Mouse (Mus musculus) lung, embryonic 15.5 days (tissue): Measurements from ENCODE around the gene Nfam1. TPM values are rescaled to one million over a fixed set of nuclear protein-coding genes. Genes with fewer than 3 reads are reported as not detected.
"Not testable (repeated sequence)": the region's sequence is repeated elsewhere in the genome, so short reads cannot be mapped to it uniquely, and the experiment has no call there.

ENCODE experiments used
- ATAC-seq: fragments of 200-750 bp; cut with Nextera tagmentation; 2 replicates; pipeline ENCODE4 v1.8.0; 2017; ENCODE audit warnings: moderate number of reproducible peaks, borderline replicate concordance; ENCODE audit not compliant: low FRiP score, low TSS enrichment; ENCODE audit errors: extremely low read depth
- H3K27ac ChIP-seq: fragments of 300-500 bp; sonication (generic); 2 replicates; pipeline ENCODE4 v1.5.1; 2015; ENCODE audit warnings: moderate library complexity, mild to moderate bottlenecking, inconsistent platforms
- H3K27me3 ChIP-seq: fragments of 300-500 bp; sonication (generic); 2 replicates; pipeline ENCODE4 v1.6.1; 2015; ENCODE audit warnings: inconsistent platforms
- H3K36me3 ChIP-seq: fragments of 300-500 bp; sonication (generic); 2 replicates; pipeline ENCODE4 v1.6.1; 2015; ENCODE audit warnings: inconsistent platforms
- H3K4me1 ChIP-seq: fragments of 300-500 bp; sonication (generic); 2 replicates; pipeline ENCODE4 v1.6.1; 2015; ENCODE audit warnings: inconsistent platforms
- H3K4me2 ChIP-seq: fragments of 300-500 bp; sonication (generic); 2 replicates; pipeline ENCODE4 v1.6.1; 2015; ENCODE audit warnings: inconsistent platforms, mild to moderate bottlenecking, moderate library complexity
- H3K4me3 ChIP-seq: fragments of 300-500 bp; sonication (generic); 2 replicates; pipeline ENCODE4 v1.5.1; 2015; ENCODE audit warnings: mild to moderate bottlenecking, inconsistent platforms
- H3K9ac ChIP-seq: fragments of 300-500 bp; sonication (generic); 2 replicates; pipeline ENCODE4 v1.6.1; 2015; ENCODE audit warnings: inconsistent platforms
- H3K9me3 ChIP-seq: fragments of 300-500 bp; sonication (generic); 2 replicates; pipeline ENCODE4 v1.6.1; 2016; ENCODE audit warnings: inconsistent platforms
- WGBS: fragments of 180-500 bp; shearing (Covaris S2); methylation state at CpG from one replicate; pipeline ENCODE4 v1.1.7; 2015; 5-methylcytosine and 5-hydroxymethylcytosine counted together
- polyA plus RNA-seq: library from polyadenylated mRNA; unstranded; fragments of >200 nt; fragmentation: Nextera tagmentation; extraction: Ambion mirVana; gene quantifications from 2 replicates; pipeline ENCODE4 v1.2.1, GENCODE M21; 2015

Nfam1 gene
- polyA plus RNA-seq, result 3.5 and 3.8 TPM in 2 replicates

GRCm38 (mm10) chr15:83032981-83033541, at the start of gene Nfam1:
Gene Nfam1 (minus strand): TSS chr15:83033306.
- peak within 1 kb of the TSS; percentile 10 for H3K4me2 ChIP-seq
- WGBS, result 37% methylated on average over 17 of the region's 17 CpGs
- H3K27ac ChIP-seq, result no peak within 1 kb of the TSS

DNA sequence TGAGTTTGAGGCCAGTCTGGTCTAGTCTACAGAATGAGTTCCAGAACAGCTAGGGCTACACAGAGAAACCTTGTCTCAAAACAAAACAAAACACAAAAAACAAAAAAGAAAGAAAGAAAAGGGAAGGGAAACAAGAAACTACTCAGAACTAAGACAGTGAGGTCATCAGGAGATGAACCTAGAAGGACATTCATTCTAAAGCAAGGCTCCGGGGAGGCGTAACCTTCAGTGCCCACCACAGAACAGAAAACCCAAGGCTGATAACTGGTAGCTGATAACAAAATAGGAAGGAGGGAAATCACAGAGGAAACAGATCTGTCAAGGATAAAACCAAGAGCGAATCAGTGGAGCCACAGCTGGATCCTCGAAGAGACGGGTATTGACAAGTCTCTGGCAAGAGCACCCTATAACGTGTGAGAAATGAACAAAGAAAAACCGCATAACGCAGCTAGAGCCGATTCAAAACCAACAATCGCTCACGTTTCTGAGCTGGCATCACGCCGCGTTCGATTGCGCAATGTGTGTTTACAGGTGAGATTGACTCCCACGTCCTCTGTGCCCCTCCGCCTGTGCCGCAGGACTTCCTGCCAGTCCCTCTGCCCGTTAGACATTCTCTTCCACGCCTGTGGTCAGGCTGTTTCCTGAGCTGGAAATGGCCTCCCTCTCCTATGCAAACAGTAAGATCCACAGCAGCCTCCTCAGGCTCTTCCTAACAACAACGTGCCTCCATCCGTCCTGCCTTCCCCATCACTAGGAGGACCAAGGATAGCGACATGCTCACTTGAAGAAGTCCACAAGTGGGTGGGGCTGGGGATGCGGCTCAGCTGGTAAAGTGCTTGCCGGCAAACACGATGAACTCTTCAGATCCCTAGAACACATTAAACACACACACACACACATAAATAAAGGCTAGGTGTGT, 42.8 kb upstream of the Nfam1 start:
- Histone ChIP-seq H3K9ac (no peak overlapping the region), H3K27ac (no peak overlapping the region), H3K4me1 (peaks cover 15% of the 10 kb centered on the region), H3K4me3 (no peak overlapping the region), H3K27me3 (no peaks in the 10 kb centered on the region), H3K4me2 (peak overlapping the region; percentile 34; the same call in 1 of the 2 replicates), H3K36me3 (no peaks in the 10 kb centered on the region), H3K9me3 (no peaks in the 10 kb centered on the region)
- ATAC-seq, result no peak
- WGBS, result 33% methylated on average over 27 of the region's 27 CpGs

More at GRCm38 (mm10) chr15:83032981-83033541, at the start of gene Nfam1:
- H3K9me3 ChIP-seq, result no peaks in the 10 kb centered on the region
- 0 out of 2 replicates have a peak, but pooled peaks cover 21% of the 10 kb centered on the region for H3K27me3 ChIP-seq
- no peak within 1 kb of the TSS for H3K9ac ChIP-seq
- H3K4me3 ChIP-seq, result peak within 1 kb of the TSS; percentile 2; the same call in 1 of the 2 replicates
- ATAC-seq, result no peak
- no peaks in the 10 kb centered on the region for H3K36me3 ChIP-seq
- H3K4me1 ChIP-seq, result peaks cover 46% of the 10 kb centered on the region

GRCm38 (mm10) chr15:83074179-83074578, 41.1 kb upstream of the Nfam1 start:
- no peak overlapping the region for H3K27ac ChIP-seq
- H3K27me3 ChIP-seq, result no peaks in the 10 kb centered on the region
- no peaks in the 10 kb centered on the region for H3K36me3 ChIP-seq
- H3K4me3 ChIP-seq, result no peak overlapping the region
- ATAC-seq, result no peak
- H3K9me3 ChIP-seq, result no peaks in the 10 kb centered on the region
- peaks cover 21% of the 10 kb centered on the region for H3K4me1 ChIP-seq
- no peak overlapping the region for H3K9ac ChIP-seq
- H3K4me2 ChIP-seq, result no peak overlapping the region
- WGBS, result 74% methylated on average over 4 of the region's 4 CpGs

- Histone ChIP-seq H3K36me3 (no peaks in the 10 kb centered on the region), H3K27ac (no peak overlapping the region), H3K9ac (no peak overlapping the region), H3K4me3 (no peak overlapping the region), H3K9me3 (no peaks in the 10 kb centered on the region), H3K4me1 (peaks cover 21% of the 10 kb centered on the region), H3K27me3 (no peaks in the 10 kb centered on the region), H3K4me2 (no peak overlapping the region)
- ATAC-seq, result no peak
- WGBS, result 81% methylated on average over 5 of the region's 5 CpGs
These were observed 38.6 kb upstream of the Nfam1 start for GRCm38 (mm10) chr15:83071752-83072151.

GRCm38 (mm10) chr15:83070942-83071341, 37.8 kb upstream of the Nfam1 start:
- ATAC-seq, result peak; percentile 84
- peaks cover 18% of the 10 kb centered on the region for H3K4me1 ChIP-seq
- H3K4me3 ChIP-seq, result no peak overlapping the region
- H3K27ac ChIP-seq, result peak overlapping the region; percentile 62
- no peak overlapping the region for H3K4me2 ChIP-seq
- WGBS, result 13% methylated on average over 3 of the region's 3 CpGs
- no peaks in the 10 kb centered on the region for H3K27me3 ChIP-seq
- no peak overlapping the region for H3K9ac ChIP-seq
- H3K36me3 ChIP-seq, result no peaks in the 10 kb centered on the region
- no peaks in the 10 kb centered on the region for H3K9me3 ChIP-seq

- no peak overlapping the region for H3K4me2 ChIP-seq
- no peaks in the 10 kb centered on the region for H3K9me3 ChIP-seq
- no peaks in the 10 kb centered on the region for H3K27me3 ChIP-seq
- H3K4me3 ChIP-seq, result no peak overlapping the region
- no peaks in the 10 kb centered on the region for H3K36me3 ChIP-seq
- H3K27ac ChIP-seq, result no peak overlapping the region
- WGBS, result 90% methylated on average over 5 of the region's 5 CpGs
- H3K4me1 ChIP-seq, result peaks cover 13% of the 10 kb centered on the region
- H3K9ac ChIP-seq, result no peak overlapping the region
- ATAC-seq, result no peak
These were observed 35.2 kb upstream of the Nfam1 start for GRCm38 (mm10) chr15:83068270-83068669.

- Histone ChIP-seq H3K27me3 (no peaks in the 10 kb centered on the region), H3K4me3 (no peak overlapping the region), H3K4me1 (peaks cover 3% of the 10 kb centered on the region), H3K9ac (no peak overlapping the region), H3K27ac (no peak overlapping the region), H3K9me3 (no peaks in the 10 kb centered on the region), H3K36me3 (no peaks in the 10 kb centered on the region), H3K4me2 (no peak overlapping the region)
- ATAC-seq, result 0 out of 2 replicates have a peak, but pooled peaks have one; percentile 16
- 32% methylated on average over 4 of the region's 4 CpGs for WGBS
These were observed 32.4 kb upstream of the Nfam1 start for GRCm38 (mm10) chr15:83065543-83065942.

DNA sequence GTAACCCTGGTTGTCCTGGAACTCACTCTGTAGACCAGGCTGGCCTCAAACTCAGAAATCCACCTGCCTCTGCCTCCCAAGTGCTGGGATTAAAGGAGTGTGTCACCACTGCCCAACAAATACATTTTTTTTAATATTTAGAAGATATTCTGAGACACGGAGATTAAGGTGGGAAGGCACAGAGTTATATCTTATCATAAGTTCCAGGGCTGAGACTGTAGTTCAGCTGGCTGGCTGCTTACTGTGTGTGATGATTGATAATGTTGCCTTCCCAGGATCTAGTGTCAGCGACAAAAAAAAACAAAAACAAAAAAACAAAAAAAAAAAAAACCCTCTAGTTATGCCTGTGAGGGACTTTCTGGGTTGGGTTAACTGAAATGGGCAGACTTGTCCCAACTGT, 29.5 kb upstream of the Nfam1 start:
- H3K36me3 ChIP-seq, H3K9me3 ChIP-seq, H3K9ac ChIP-seq, H3K4me3 ChIP-seq, H3K4me1 ChIP-seq, ATAC-seq, H3K27ac ChIP-seq, H3K4me2 ChIP-seq, H3K27me3 ChIP-seq: not testable (repeated sequence)
- WGBS, result 91% methylated on average over 2 of the region's 2 CpGs

DNA sequence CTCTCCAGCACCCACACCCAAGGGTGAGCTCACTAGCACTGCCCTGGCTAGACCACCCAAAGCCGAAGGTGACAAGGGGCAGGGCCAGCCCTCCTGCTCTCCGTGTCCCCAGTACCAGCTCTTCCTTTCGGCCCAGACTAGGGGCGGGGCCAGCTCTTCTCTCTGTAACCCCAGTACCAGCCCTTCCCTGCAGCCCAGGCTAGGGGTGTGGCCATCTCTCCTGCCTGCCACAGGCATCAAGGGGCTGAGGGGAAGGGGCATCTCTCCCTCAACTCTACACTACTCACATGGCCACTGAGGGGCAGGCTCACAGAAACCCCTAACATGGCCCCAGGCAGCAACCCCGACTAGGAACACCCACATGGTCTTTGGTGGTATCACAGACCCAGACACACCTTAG, 28.6 kb upstream of the Nfam1 start:
- 21% methylated on average over 5 of the region's 5 CpGs for WGBS
- Histone ChIP-seq H3K27me3 (0 out of 2 replicates have a peak, but pooled peaks cover 3% of the 10 kb centered on the region), H3K4me2 (no peak overlapping the region), H3K27ac (no peak overlapping the region), H3K4me1 (peaks cover 4% of the 10 kb centered on the region), H3K36me3 (no peaks in the 10 kb centered on the region), H3K4me3 (no peak overlapping the region), H3K9me3 (no peaks in the 10 kb centered on the region), H3K9ac (no peak overlapping the region)
- ATAC-seq, result peak; percentile 37; the same call in 1 of the 2 replicates

DNA sequence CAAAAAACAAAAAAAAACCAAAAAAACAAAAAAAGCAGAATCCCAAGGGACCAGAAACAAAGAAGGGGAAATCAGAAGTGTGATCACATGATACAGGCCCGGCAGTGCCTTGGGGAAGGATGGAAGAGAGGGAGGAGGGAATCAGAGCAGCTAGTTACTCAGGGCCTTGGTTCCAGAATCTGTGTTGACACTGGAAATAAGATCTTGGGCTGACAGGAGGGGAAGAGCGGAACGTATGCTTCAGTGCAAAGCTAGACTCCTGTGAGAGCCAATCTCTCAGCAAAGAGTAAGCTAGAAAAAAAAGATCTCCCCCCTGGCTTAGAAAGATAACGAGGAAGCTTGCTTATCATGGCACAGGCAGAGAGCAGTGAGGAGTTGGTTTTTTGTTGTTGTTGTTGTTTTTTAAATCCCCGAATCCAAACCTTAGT, 26.1 kb upstream of the Nfam1 start:
- Histone ChIP-seq H3K27me3 (0 out of 2 replicates have a peak, but pooled peaks cover 7% of the 10 kb centered on the region), H3K36me3 (no peaks in the 10 kb centered on the region), H3K9ac (no peak overlapping the region), H3K4me2 (no peak overlapping the region), H3K9me3 (no peaks in the 10 kb centered on the region), H3K4me3 (no peak overlapping the region), H3K4me1 (peaks cover 11% of the 10 kb centered on the region), H3K27ac (no peak overlapping the region)
- no peak for ATAC-seq
- 41% methylated on average over 5 of the region's 5 CpGs for WGBS

DNA sequence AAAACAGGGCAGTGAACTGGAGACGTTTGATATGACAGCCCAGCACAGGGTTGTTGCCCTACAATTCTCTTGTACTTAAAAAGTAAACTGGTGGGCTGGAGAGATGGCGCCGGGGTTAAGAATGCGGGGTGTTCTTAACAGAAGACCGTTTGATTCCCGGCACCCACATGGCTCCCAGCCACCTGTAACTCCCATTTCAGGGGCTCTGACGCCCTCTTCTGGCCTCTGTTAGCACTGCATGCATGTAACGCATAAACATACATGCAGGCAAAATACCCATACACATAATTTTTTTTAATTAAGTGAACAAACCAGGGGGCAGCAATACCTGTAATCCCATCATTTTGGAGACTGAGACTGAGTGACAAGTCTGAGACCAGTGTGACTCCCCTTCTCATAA, 24.4 kb upstream of the Nfam1 start:
- 64% methylated on average over 8 of the region's 8 CpGs for WGBS
- no peak overlapping the region for H3K4me3 ChIP-seq
- no peak overlapping the region for H3K27ac ChIP-seq
- H3K4me2 ChIP-seq, result no peak overlapping the region
- no peak for ATAC-seq
- no peaks in the 10 kb centered on the region for H3K9me3 ChIP-seq
- H3K4me1 ChIP-seq, result peaks cover 16% of the 10 kb centered on the region
- no peaks in the 10 kb centered on the region for H3K36me3 ChIP-seq
- H3K9ac ChIP-seq, result no peak overlapping the region
- H3K27me3 ChIP-seq, result 0 out of 2 replicates have a peak, but pooled peaks cover 7% of the 10 kb centered on the region
